Mouse (Mus musculus): ENCODE results near the gene Lmo2.

DNA sequence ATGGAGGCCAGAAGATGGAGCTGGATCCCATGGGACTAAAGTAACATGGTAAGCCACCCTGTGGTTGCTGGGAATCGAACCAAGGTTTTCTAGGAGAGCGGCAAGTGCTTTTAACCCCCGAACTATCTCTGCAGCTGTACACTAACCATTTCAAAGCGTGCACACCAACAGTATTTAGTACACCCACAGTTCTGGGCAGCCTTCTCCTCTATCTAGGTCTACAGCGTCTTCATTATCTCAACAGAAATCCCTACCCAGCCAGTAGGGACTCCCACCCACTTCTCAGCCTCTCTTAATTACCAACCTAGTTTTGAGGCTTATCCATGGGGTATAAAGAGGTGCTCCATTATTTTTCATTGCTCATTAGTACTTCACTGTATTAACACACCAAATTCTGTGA lies 41.7 kb upstream of the Lmo2 start:
- TF ChIP-seq TAL1 (IDR thresholded peaks at IDR 0.05; ENCODE audit: low read length) (no peak), GATA1 (IDR thresholded peaks at IDR 0.05; ENCODE audit: low read length) (no peak)

All from erythroblast, embryonic 14.5 days (primary cell).